Mouse (Mus musculus) forebrain, embryonic 16.5 days (tissue): ENCODE measurements at regions not wholly inside any gene's neighbourhood (a gene's known extent, or its start where the extent isn't known, plus 50 kb on each side); places are given as distances from the start of the nearest gene placed in this dataset.

ENCODE experiments used
- ATAC-seq: fragments of 200-750 bp; cut with Nextera tagmentation; 2 replicates; pipeline ENCODE4 v1.8.0; 2017; ENCODE audit warnings: mild to moderate bottlenecking, moderate library complexity
- H3K27ac ChIP-seq: fragments of 300-500 bp; sonication (generic); 2 replicates; pipeline ENCODE4 v1.5.1; 2014; ENCODE audit warnings: low read length, control low read depth
- H3K27me3 ChIP-seq: fragments of 300-500 bp; sonication (generic); replicated peaks from 2 replicates; pipeline ENCODE4 v1.6.1; 2014; ENCODE audit warnings: low read length; ENCODE audit not compliant: control insufficient read depth, insufficient read depth
- H3K36me3 ChIP-seq: fragments of 300-500 bp; sonication (generic); 2 replicates; pipeline ENCODE4 v1.6.1; 2014; ENCODE audit not compliant: control insufficient read depth, insufficient read depth
- H3K4me1 ChIP-seq: fragments of 300-500 bp; sonication (generic); replicated peaks from 2 replicates; pipeline ENCODE4 v1.6.1; 2014; ENCODE audit warnings: low read length; ENCODE audit not compliant: control insufficient read depth, insufficient read depth
- H3K4me2 ChIP-seq: fragments of 300-500 bp; sonication (generic); 2 replicates; pipeline ENCODE4 v1.6.1; 2014; ENCODE audit warnings: mild to moderate bottlenecking, low read length, control low read depth
- H3K4me3 ChIP-seq: fragments of 300-500 bp; sonication (generic); replicated peaks from 2 replicates; pipeline ENCODE4 v1.5.1; 2014; ENCODE audit warnings: mild to moderate bottlenecking, low read length, control low read depth
- H3K9ac ChIP-seq: fragments of 300-500 bp; sonication (generic); replicated peaks from 2 replicates; pipeline ENCODE4 v1.6.1; 2014; ENCODE audit warnings: low read depth, low read length, control low read depth
- H3K9me3 ChIP-seq: fragments of 300-500 bp; sonication (generic); 2 replicates; pipeline ENCODE4 v1.6.1; 2016; ENCODE audit warnings: low read length; ENCODE audit not compliant: control insufficient read depth
- WGBS: fragments of 180-500 bp; shearing (Covaris S2); extraction: QIAGEN DNeasy Blood & Tissue Kit; methylation state at CpG from one replicate; pipeline ENCODE4 v1.1.7; 2014; 5-methylcytosine and 5-hydroxymethylcytosine counted together

DNA sequence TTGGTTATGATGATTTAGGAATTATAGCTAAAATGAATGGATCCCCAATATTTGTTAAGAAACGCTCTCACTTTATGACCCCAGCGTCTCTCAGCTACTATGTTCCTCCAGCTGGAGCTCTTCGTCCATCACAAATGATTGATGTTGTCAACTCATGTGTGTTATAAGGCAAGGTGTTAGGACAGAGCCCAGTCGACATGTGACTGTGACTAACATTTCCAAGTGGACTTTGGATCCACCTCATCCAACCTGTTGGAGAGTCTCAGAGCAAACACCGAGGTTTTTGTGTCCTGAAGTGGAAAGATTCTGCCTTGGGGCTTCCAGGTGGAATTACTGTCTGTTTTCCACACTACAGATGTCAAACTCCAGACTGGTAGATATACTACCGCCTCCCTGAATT, 154.0 kb upstream of the Prox1 start:
- Histone ChIP-seq H3K9ac (no peak overlapping the region), H3K4me1 (no peaks in the 10 kb centered on the region), H3K27ac (no peak overlapping the region), H3K36me3 (no peaks in the 10 kb centered on the region), H3K4me2 (no peak overlapping the region), H3K9me3 (no peaks in the 10 kb centered on the region), H3K4me3 (no peak overlapping the region), H3K27me3 (peaks cover 10% of the 10 kb centered on the region)
- 91% methylated on average over 6 of the region's 6 CpGs for whole genome bisulfite sequencing
- ATAC-seq: no peak

DNA sequence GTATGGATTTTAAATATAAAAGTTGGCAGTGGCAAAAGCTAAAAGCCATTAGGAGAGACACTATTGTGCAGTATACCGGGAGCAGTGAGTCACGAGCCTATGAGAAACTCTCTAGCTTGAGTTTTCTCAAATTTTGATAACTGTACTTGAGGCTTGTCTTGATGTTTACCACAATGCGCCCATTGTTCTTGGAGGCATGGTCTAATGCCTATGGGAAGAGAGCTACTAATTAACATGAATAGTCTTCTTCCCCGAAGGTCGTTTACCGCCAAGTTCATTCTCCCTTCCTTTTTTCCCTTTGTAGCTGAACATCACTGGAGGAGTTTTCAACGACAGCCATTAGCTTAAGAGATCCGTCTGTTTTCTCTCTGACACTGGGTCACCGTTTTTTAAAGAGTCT, 153.2 kb upstream of the Prox1 start:
- H3K4me1 ChIP-seq: no peaks in the 10 kb centered on the region
- H3K4me2 ChIP-seq: no peak overlapping the region
- H3K9me3 ChIP-seq: no peaks in the 10 kb centered on the region
- H3K27ac ChIP-seq: no peak overlapping the region
- 26% methylated on average over 9 of the region's 9 CpGs for WGBS
- ATAC-seq: no peak
- peaks cover 10% of the 10 kb centered on the region; the same call in 1 of the 2 replicates for H3K27me3 ChIP-seq
- no peak overlapping the region for H3K4me3 ChIP-seq
- no peak overlapping the region for H3K9ac ChIP-seq
- no peaks in the 10 kb centered on the region for H3K36me3 ChIP-seq

DNA sequence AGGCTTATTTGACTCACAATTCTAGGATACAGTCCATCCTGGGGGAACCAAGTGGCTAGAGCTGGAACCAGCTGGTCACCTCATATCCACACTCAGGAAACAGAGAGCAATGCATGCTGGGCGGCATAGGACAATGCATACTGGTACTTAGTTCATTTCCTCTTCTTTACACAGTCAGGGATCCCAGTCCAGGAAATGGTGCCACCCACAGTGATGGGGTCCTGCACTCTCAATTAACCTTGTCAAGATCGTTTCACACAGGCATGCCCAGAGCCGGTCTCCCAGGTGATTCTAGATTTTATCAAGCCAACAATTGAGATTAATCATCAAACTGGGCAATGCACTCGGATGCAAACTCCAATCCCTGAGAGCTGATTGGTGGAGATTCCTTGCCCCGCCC, 145.7 kb upstream of the Prox1 start:
- Histone ChIP-seq H3K27me3 (peaks cover 12% of the 10 kb centered on the region), H3K4me1 (no peaks in the 10 kb centered on the region), H3K9ac (no peak overlapping the region), H3K4me2 (no peak overlapping the region), H3K36me3 (no peaks in the 10 kb centered on the region), H3K9me3 (no peaks in the 10 kb centered on the region), H3K4me3 (no peak overlapping the region), H3K27ac (no peak overlapping the region)
- WGBS: 78% methylated on average over 5 of the region's 5 CpGs
- no peak for ATAC-seq

DNA sequence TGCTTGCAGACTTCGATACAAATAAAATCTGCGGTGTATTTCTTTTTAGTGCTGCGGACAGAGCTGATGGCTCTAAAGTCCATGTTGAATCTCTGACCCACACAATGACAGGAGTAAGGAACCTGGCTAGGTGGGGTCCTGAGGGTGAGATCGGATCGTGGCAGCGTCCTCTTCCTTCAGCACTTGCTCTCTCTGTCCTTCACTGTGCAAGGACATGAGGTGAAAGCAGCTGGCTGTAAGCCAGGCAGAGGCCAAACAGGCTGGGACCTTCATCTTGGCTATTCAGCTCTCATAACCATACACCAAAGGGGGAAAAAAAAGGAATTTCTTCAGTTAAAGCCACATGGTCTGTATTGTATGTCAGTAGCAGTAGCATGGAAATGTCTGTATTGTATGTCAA, 139.3 kb upstream of the Prox1 start:
- no peak overlapping the region for H3K4me3 ChIP-seq
- no peaks in the 10 kb centered on the region for H3K9me3 ChIP-seq
- no peaks in the 10 kb centered on the region for H3K4me1 ChIP-seq
- 86% methylated on average over 6 of the region's 6 CpGs for WGBS
- peaks cover 10% of the 10 kb centered on the region; the same call in 1 of the 2 replicates for H3K27me3 ChIP-seq
- H3K9ac ChIP-seq: no peak overlapping the region
- H3K27ac ChIP-seq: no peak overlapping the region
- no peak for ATAC-seq
- no peaks in the 10 kb centered on the region for H3K36me3 ChIP-seq
- H3K4me2 ChIP-seq: no peak overlapping the region

DNA sequence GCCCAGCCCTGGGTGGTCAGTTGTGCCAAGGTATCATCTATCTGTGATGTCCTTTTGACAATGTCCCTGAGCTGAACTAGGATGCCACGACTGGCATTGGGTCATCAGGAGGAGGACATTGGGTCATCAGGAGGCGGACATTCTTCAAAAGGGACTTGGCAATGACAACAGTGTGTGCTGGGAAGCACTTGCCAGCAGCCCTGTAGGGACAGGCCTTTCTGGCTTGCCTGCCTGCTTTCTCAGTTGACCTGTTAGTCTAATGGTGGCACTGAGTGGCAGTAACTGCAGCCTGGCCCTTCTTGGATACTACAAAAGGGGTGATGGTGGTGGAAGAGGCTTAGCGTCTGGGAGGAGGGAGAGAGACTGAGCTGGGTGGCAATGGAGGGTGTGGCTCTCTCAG, 137.2 kb upstream of the Prox1 start:
- Histone ChIP-seq H3K27me3 (peaks cover 7% of the 10 kb centered on the region; the same call in 1 of the 2 replicates), H3K36me3 (no peaks in the 10 kb centered on the region), H3K4me2 (no peak overlapping the region), H3K9ac (no peak overlapping the region), H3K9me3 (no peaks in the 10 kb centered on the region), H3K4me3 (no peak overlapping the region), H3K27ac (no peak overlapping the region), H3K4me1 (no peaks in the 10 kb centered on the region)
- WGBS: 84% methylated on average over 3 of the region's 3 CpGs
- ATAC-seq: no peak

GRCm38 (mm10) chr1:190297666-190298327, 127.3 kb upstream of the Prox1 start:
- H3K27me3 ChIP-seq: peaks cover 10% of the 10 kb centered on the region
- peak; percentile 99 for ATAC-seq
- H3K9me3 ChIP-seq: peaks cover 2% of the 10 kb centered on the region; the same call in 1 of the 2 replicates
- H3K36me3 ChIP-seq: no peaks in the 10 kb centered on the region
- no peak overlapping the region for H3K9ac ChIP-seq
- no peak overlapping the region for H3K4me3 ChIP-seq
- WGBS: 49% methylated on average over 10 of the region's 10 CpGs
- H3K4me2 ChIP-seq: no peak overlapping the region
- no peak overlapping the region for H3K27ac ChIP-seq
- H3K4me1 ChIP-seq: peaks cover 8% of the 10 kb centered on the region; the same call in 1 of the 2 replicates

- H3K9me3 ChIP-seq: no peaks in the 10 kb centered on the region
- no peak overlapping the region for H3K4me2 ChIP-seq
- H3K27me3 ChIP-seq: peaks cover 40% of the 10 kb centered on the region
- WGBS: 93% methylated on average over 11 of the region's 11 CpGs
- no peak overlapping the region for H3K4me3 ChIP-seq
- H3K36me3 ChIP-seq: no peaks in the 10 kb centered on the region
- H3K4me1 ChIP-seq: no peaks in the 10 kb centered on the region
- no peak overlapping the region for H3K27ac ChIP-seq
- ATAC-seq: no peak
- H3K9ac ChIP-seq: no peak overlapping the region
These were observed 119.5 kb upstream of the Prox1 start for GRCm38 (mm10) chr1:190290061-190290460.

DNA sequence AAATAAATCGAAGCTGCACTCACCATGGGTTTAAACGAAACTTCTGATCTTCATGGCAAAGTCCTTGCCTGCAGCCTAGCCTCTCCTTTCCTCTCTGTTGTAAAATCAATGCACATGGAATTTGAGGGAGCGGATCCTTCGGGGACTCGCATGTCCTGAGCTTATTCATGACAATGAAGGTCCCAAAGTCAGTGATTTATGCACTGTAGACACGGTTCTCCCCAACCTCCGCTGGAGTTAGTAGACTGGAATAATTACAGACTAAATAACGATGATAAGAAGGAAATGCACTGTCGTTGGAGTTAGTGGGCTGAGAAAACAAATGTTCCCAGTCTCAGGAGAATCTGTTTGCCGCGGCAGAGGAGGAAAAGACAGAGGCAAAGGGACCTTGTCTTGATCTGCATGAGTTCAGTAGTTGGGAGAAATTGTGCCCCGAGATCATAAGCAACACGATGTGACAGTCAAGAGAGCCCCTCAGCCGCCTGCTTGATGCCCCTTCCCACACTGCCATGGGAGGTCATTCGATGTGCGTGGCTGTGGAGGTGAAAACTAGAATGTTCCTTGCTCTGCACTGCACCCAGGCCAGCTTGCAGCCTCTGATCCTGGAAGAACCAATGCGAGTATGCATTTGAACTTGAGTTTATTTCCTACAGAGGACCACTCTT, 116.1 kb upstream of the Prox1 start:
- no peak overlapping the region for H3K9ac ChIP-seq
- no peak overlapping the region for H3K4me3 ChIP-seq
- H3K4me1 ChIP-seq: no peaks in the 10 kb centered on the region
- ATAC-seq: no peak
- H3K9me3 ChIP-seq: no peaks in the 10 kb centered on the region
- peaks cover 32% of the 10 kb centered on the region for H3K27me3 ChIP-seq
- H3K36me3 ChIP-seq: no peaks in the 10 kb centered on the region
- no peak overlapping the region for H3K4me2 ChIP-seq
- 72% methylated on average over 17 of the region's 17 CpGs for WGBS
- no peak overlapping the region for H3K27ac ChIP-seq

GRCm38 (mm10) chr1:190285636-190286035, 115.1 kb upstream of the Prox1 start:
- no peak overlapping the region for H3K4me3 ChIP-seq
- H3K9ac ChIP-seq: no peak overlapping the region
- H3K27me3 ChIP-seq: peaks cover 23% of the 10 kb centered on the region
- no peak for ATAC-seq
- H3K4me2 ChIP-seq: no peak overlapping the region
- H3K27ac ChIP-seq: no peak overlapping the region
- 83% methylated on average over 8 of the region's 8 CpGs for WGBS
- no peaks in the 10 kb centered on the region for H3K4me1 ChIP-seq
- no peaks in the 10 kb centered on the region for H3K9me3 ChIP-seq
- no peaks in the 10 kb centered on the region for H3K36me3 ChIP-seq
